Mouse (Mus musculus) spleen, postnatal 4 days (tissue): ENCODE data around the gene Mknk2.
A peak's percentile ranks its signal among the peaks of the same experiment; 100 is the strongest.

Experiments
- DNase-seq, 2 experiments: peaks; one replicate each; pipeline ENCODE4 v3.0.0; 2022; ENCODE audit warnings: low spot score in 2 of 2

Mknk2 gene

DNA sequence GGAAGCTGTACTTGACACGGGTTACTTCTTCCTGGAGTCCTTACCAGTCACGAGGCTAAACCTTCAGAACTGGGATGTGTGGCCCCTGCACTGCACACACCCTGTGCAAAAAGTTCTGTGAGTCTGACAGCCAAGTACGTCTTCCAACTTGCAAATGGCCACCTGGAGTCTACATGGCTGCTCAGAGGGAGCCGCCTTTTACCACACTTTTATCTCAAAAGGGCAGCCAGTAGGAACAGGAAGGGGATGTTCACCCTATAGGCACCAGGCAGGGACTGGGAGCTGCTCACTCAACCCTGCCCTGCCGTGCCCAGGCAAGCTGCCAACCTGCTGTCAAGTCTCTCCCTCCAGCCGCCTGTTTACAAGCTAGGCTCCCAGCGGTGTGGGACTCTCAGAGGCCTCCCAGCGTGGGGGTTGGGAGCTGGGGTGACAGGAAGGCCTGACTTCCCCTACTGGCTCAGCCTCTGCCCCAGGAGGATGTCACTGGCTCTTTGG is at the start of gene Mknk2:
Gene Mknk2 (minus strand): TSS at position 171 of the 495 bp plus-strand sequence.
- DNase-seq: peak; percentile 96 to 98

GRCm38 (mm10) chr10:80717281-80717680 is 39.4 kb upstream of the Mknk2 start:
- no peak for DNase-seq

DNA sequence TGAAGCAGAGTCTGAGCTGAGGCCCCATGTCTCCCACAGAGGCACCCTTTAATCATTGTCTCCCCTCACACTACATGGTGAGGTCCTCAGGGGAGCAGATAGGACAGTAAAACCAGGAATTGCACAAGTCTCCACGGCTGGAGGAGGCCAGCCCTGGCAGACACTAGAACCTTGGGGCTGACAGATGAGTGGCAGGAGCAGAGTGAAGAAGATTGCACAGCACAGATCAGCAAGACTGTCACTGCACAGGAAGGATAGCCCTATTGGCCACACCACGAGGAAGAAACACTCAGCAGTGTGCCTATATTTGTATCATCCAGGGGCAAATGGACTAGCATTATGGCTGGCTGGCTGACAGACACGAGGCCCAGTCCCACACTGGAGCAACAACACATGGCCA is 32.9 kb upstream of the Mknk2 start:
- no peak for DNase-seq

DNA sequence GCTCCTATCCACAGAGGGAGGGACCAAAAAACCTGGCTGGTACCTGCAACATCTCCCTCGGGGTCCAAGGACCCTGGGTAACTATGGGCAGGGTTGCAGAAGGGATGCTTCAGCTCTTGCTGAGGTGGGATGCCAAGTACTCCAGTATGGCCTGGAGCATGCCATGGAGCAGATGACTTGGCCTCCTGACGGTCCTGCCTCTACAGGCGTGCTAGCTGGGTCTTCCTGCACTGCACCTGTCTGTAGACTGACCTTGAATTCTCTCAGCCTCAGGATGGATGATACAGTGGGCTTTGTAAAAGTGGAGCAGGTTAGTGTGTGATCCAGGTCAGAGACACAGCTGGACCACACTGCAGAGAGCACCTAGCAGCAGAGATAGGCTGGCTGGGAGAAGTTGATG is 27.6 kb upstream of the Mknk2 start:
- DNase-seq: no peak

DNA sequence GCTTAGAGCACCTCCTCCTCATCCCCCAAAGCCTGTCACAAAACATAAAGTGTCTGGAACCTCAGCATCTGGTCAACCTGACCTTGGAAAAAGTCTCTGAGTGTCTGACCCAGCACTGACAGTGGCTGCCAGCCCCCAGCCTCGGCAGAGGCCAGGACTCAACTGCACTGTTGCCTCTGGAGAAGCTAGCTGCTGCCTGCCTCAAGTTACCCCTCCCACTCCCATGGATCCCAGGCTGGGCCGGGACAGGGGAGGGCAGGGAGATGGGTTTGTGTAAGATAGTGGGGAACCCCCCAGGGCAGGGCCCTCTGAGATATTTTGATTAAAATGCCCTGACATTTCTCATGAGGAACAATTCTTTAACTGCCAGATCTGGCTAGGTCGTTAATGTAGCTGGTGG is 27.1 kb upstream of the Mknk2 start:
- DNase-seq: no peak

- no peak for DNase-seq
Measured at GRCm38 (mm10) chr10:80704418-80704817, 26.5 kb upstream of the Mknk2 start.

DNA sequence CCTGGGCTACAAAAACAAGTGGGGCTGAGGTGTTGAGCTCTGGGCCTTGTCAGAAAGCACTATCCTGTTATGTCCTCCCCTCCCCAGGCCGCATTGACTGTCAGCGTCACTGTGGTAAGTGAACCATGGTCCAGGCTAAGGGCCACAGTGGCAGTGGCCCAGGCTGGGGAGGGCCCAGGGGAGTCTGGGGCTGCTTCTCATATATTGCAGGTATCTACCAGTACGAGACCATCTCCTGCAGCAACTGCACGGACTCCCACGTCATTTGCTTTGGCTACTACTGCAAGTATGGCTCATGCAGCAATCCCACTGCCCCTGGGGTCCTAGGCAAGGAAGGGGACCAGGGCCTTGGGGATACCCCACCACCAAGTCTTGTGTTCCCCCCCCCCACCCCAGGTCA is 25.7 kb upstream of the Mknk2 start:
- no peak for DNase-seq

GRCm38 (mm10) chr10:80702536-80703390 is 24.9 kb upstream of the Mknk2 start:
- peak; percentile 96 to 97 for DNase-seq

DNA sequence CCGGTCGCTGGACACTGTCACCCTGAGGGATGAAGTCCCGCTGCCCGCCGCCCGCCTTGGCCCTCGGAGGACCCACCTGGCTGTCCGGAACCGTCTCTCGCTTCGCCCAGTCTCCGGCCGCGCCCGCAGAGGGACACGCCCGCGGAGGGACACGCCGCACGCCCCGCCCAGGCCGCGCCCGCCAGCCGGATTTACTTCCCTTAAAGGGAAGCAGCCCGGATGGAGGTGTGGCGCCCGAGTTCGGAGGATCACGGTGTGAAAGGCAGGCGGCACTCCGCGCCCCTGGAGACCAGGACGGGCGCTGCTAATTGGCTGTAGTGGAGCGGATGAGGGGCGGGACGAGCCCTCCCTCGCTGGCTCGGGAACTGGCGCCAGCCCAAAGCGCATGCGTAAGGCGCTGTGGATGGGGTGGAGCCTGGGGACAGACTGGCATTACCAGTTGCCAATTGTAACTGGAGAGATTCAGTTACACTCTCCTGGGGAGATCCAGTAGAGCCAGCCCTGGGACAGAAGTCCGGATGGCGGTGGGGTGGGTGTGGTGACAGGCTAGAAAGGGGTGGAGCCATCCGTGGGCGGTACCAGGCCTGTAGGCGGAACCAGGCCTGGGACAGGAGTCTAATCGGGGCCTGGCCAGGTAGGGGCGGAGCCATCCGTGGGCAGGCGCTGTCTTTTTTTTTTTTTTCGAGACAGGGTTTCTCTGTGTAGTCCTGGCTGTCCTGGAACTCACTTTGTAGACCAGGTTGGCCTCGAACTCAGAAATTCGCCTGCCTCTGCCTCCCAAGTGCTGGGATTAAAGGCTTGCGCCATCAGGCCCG is 24.0 kb upstream of the Mknk2 start, which contains the start of the genes Mob3a and Izumo4:
Gene Mob3a (minus strand): TSS at position 257 of the 815 bp plus-strand sequence.
Gene Izumo4 (plus strand): TSS at position 464 of the 815 bp plus-strand sequence.
- peak; percentile 97 to 98 for DNase-seq

- DNase-seq: peak in 1 of 2 experiments; percentile 34
Measured at GRCm38 (mm10) chr10:80700732-80701131, 22.8 kb upstream of the Mknk2 start.

GRCm38 (mm10) chr10:80700038-80700504 is 22.2 kb upstream of the Mknk2 start:
- DNase-seq: no peak

GRCm38 (mm10) chr10:80698605-80699004 is 20.7 kb upstream of the Mknk2 start:
- DNase-seq: no peak

DNA sequence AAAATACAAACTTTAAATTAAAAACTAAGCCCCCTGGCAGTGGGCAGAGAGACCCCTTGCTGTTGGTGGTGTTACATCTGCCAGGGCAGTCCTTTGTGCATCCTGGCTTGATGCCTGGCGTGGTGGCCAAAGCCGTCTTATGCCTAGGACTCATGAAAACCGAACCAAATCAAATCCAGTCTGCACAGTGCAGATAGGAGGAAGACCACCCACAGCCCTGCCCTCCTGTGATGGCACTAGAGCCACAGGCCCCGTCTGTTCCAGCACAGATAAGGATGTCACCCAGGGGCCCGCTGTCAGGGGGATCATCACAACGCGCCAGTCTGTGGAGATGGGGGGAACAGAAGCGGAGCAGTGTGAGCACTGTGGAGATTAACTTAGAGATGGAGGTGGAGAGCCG is 19.9 kb upstream of the Mknk2 start:
- DNase-seq: peak in 1 of 2 experiments; percentile 62

GRCm38 (mm10) chr10:80697393-80697787 is 19.5 kb upstream of the Mknk2 start:
- DNase-seq: no peak

- no peak for DNase-seq
Measured at GRCm38 (mm10) chr10:80696502-80697392, 18.8 kb upstream of the Mknk2 start.

- peak in 1 of 2 experiments; percentile 51 for DNase-seq
Measured at GRCm38 (mm10) chr10:80695801-80696501, 18.0 kb upstream of the Mknk2 start.

- DNase-seq: peak in 1 of 2 experiments; percentile 77
Measured at GRCm38 (mm10) chr10:80695186-80695585, 17.3 kb upstream of the Mknk2 start.

DNA sequence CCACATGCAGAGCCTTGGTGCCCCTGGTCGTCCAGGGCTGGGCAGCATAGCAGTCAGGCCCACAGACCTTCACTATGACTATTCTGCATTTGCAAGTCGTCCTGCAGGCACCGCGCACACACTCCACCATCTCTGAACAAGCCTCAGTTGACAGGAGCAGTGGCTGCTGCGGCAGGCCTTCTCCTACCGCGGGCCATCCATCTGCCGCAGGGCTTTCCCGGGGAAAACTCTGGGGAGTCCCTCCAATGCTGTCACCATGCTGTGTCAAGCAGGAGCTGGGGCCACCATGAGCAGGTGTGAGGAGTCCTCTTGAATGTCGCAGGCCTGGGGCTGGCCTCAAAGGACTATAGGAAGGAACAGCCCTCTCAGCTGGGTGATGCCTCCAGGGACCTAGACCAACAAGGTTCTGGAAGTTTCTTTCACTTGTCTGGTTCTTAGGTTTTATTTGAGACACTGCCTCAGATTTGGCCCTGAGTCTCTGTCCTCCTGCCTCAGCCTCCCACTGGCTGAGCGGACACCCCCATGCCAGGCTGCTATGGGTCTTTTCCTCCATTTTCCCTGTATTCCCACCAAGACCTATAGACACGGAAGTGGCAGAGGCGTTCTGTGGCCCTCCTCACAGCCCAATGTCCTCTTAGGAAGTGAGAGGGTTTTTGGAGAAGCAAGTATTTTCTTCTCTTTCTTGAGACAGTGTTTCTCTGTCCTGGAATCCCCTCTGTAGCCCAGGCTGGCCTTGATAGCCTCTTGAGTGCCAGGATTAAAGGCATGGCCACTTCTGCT is 16.4 kb upstream of the Mknk2 start:
- no peak for DNase-seq

- DNase-seq: no peak
Measured at GRCm38 (mm10) chr10:80693401-80694045, 15.6 kb upstream of the Mknk2 start.
